8 mouse cellular contexts compared by ENCODE assay signal in genomic region chr5:139381586-139382513, GRCm38 (mm10). TPM values are rescaled to one million over a fixed set of nuclear protein-coding genes. Genes with fewer than 3 reads are reported as not detected.
DNase-seq lines count a peak whose midpoint lies in the region; ATAC-seq and TF ChIP-seq lines count a peak whose summit lies in the region.

No protein-coding gene starts in this region.

- WGBS in lung, embryonic 14.5 days, result 71% methylated on average over 18 of the region's 18 CpGs
- WGBS in embryonic facial prominence, embryonic 12.5 days, result 82% methylated on average over 18 of the region's 18 CpGs
- WGBS in forebrain, embryonic 13.5 days, result 81% methylated on average over 18 of the region's 18 CpGs

- peak overlapping the region; percentile 90 for H3K4me2 ChIP-seq in lung, embryonic 14.5 days
- peak overlapping the region; percentile 87; the same call in 1 of the 2 replicates for H3K4me2 ChIP-seq in embryonic facial prominence, embryonic 12.5 days (replicated peaks)
- no peak overlapping the region for H3K4me2 ChIP-seq in forebrain, embryonic 13.5 days

- H3K9me3 ChIP-seq in lung, embryonic 14.5 days (ENCODE audit: low read depth, low read length), result no peaks in the 10 kb centered on the region
- H3K9me3 ChIP-seq in embryonic facial prominence, embryonic 12.5 days, result no peaks in the 10 kb centered on the region
- H3K9me3 ChIP-seq in forebrain, embryonic 13.5 days (replicated peaks), result no peaks in the 10 kb centered on the region

- ATAC-seq in lung, embryonic 14.5 days (ENCODE audit: insufficient read depth), result no peak
- ATAC-seq in embryonic facial prominence, embryonic 12.5 days (ENCODE audit: insufficient number of reproducible peaks, insufficient read depth, low FRiP score, low TSS enrichment), result no peak
- ATAC-seq in megakaryocyte progenitor cell, adult 5-6 weeks (replicated peaks; ENCODE audit: poor library complexity), result peak; percentile 38
- no peak for ATAC-seq in forebrain, embryonic 13.5 days

- no peak for TF ChIP-seq CTCF in lung, embryonic 14.5 days (IDR thresholded peaks at IDR 0.05; ENCODE audit: low read depth)

- no peak for DNase-seq in lung, embryonic 14.5 days
- DNase-seq in lung, postnatal 4 days, result no peak
- peak; percentile 45 for DNase-seq in kidney, adult 18-20 months
- DNase-seq in thymus, postnatal 14 days, result peak; percentile 85
- DNase-seq in left cerebral cortex, adult 8-10 months (ENCODE audit: low spot score in 2 of 2), result no peak

- H3K9ac ChIP-seq in lung, embryonic 14.5 days, result peak overlapping the region; percentile 28
- H3K9ac ChIP-seq in embryonic facial prominence, embryonic 12.5 days, result no peak overlapping the region
- no peak overlapping the region for H3K9ac ChIP-seq in forebrain, embryonic 13.5 days

- peak overlapping the region; percentile 81; the same call in 1 of the 2 replicates for H3K27ac ChIP-seq in lung, embryonic 14.5 days (ENCODE audit: low read depth)
- H3K27ac ChIP-seq in embryonic facial prominence, embryonic 12.5 days, result no peak overlapping the region; the same call in 1 of the 2 replicates
- no peak overlapping the region for H3K27ac ChIP-seq in forebrain, embryonic 13.5 days

- no peaks in the 10 kb centered on the region for H3K36me3 ChIP-seq in lung, embryonic 14.5 days (ENCODE audit: insufficient read depth)
- H3K36me3 ChIP-seq in embryonic facial prominence, embryonic 12.5 days, result no peaks in the 10 kb centered on the region
- no peaks in the 10 kb centered on the region for H3K36me3 ChIP-seq in forebrain, embryonic 13.5 days (ENCODE audit: poor library complexity, severe bottlenecking)

- H3K4me1 ChIP-seq in lung, embryonic 14.5 days (ENCODE audit: insufficient read depth), result peaks cover 42% of the 10 kb centered on the region
- peaks cover 26% of the 10 kb centered on the region for H3K4me1 ChIP-seq in embryonic facial prominence, embryonic 12.5 days
- peaks cover 29% of the 10 kb centered on the region for H3K4me1 ChIP-seq in forebrain, embryonic 13.5 days

- H3K4me3 ChIP-seq in lung, embryonic 14.5 days (ENCODE audit: low read depth, low read length), result 0 out of 2 replicates have a peak overlapping the region, but pooled peaks have one; percentile 15
- no peak overlapping the region for H3K4me3 ChIP-seq in embryonic facial prominence, embryonic 12.5 days
- H3K4me3 ChIP-seq in forebrain, embryonic 13.5 days, result no peak overlapping the region

- no peaks in the 10 kb centered on the region for H3K27me3 ChIP-seq in lung, embryonic 14.5 days (ENCODE audit: insufficient read depth, low read length)
- H3K27me3 ChIP-seq in embryonic facial prominence, embryonic 12.5 days, result no peaks in the 10 kb centered on the region
- peaks cover 8% of the 10 kb centered on the region; the same call in 1 of the 2 replicates for H3K27me3 ChIP-seq in forebrain, embryonic 13.5 days

RNA-seq across cellular contexts. Expression of gene Gpr146, which starts 4.4 kb away (rescaled TPM):
- 3.5 and 4.3 TPM in 2 replicates for polyA plus RNA-seq in lung, embryonic 14.5 days (2014; fragmentation: Nextera tagmentation; extraction: Ambion mirVana)
- 1.7 and 1.9 TPM in 2 replicates for polyA plus RNA-seq in embryonic facial prominence, embryonic 12.5 days (2016; fragmentation: Nextera tagmentation; extraction: Ambion mirVana)
- 6.0 and 6.3 TPM in 2 replicates for total RNA-seq in megakaryocyte progenitor cell, adult 5-6 weeks (2015)
- 5.7 and 6.7 TPM in 2 replicates for total RNA-seq in megakaryocyte progenitor cell, adult 5-6 weeks (2017)
- 10 to 100 TPM; 15.9 to 17.1 (median 16.4) TPM for total RNA-seq in left cerebral cortex, adult 8-10 months (2022)
- polyA plus RNA-seq in forebrain, embryonic 13.5 days (2015; fragmentation: Nextera tagmentation; extraction: Ambion mirVana), result 0.93 and 0.97 TPM in 2 replicates

RNA-seq across cellular contexts. Expression of gene C130050O18Rik, which starts 23.2 kb away (rescaled TPM):
- polyA plus RNA-seq in lung, embryonic 14.5 days (2014; fragmentation: Nextera tagmentation; extraction: Ambion mirVana), result 1.1 TPM in 2 replicates
- 0.77 and 1.2 TPM in 2 replicates for polyA plus RNA-seq in embryonic facial prominence, embryonic 12.5 days (2016; fragmentation: Nextera tagmentation; extraction: Ambion mirVana)
- total RNA-seq in megakaryocyte progenitor cell, adult 5-6 weeks (2015), result 1.8 and 2.3 TPM in 2 replicates
- total RNA-seq in megakaryocyte progenitor cell, adult 5-6 weeks (2017), result 1.3 and 2.1 TPM in 2 replicates
- 1 to 10 TPM in 1 of 4 experiments, under 1 TPM in 3; 0.32 to 1.5 (median 0.70) TPM for total RNA-seq in left cerebral cortex, adult 8-10 months (2022)
- 0.11 and 0.18 TPM in 2 replicates for polyA plus RNA-seq in forebrain, embryonic 13.5 days (2015; fragmentation: Nextera tagmentation; extraction: Ambion mirVana)

RNA-seq across cellular contexts. Expression of gene Cyp2w1, which starts 29.4 kb away (rescaled TPM):
- not detected in 2 replicates for polyA plus RNA-seq in lung, embryonic 14.5 days (2014; fragmentation: Nextera tagmentation; extraction: Ambion mirVana)
- polyA plus RNA-seq in embryonic facial prominence, embryonic 12.5 days (2016; fragmentation: Nextera tagmentation; extraction: Ambion mirVana), result 2.6 and 4.1 TPM in 2 replicates
- not detected in 2 replicates for total RNA-seq in megakaryocyte progenitor cell, adult 5-6 weeks (2015)
- total RNA-seq in megakaryocyte progenitor cell, adult 5-6 weeks (2017), result not detected in 2 replicates
- total RNA-seq in left cerebral cortex, adult 8-10 months (2022), result not detected
- not detected in 2 replicates for polyA plus RNA-seq in forebrain, embryonic 13.5 days (2015; fragmentation: Nextera tagmentation; extraction: Ambion mirVana)

RNA-seq across cellular contexts. Expression of gene Cox19, which starts 30.6 kb away (rescaled TPM):
- 102 and 106 TPM in 2 replicates for polyA plus RNA-seq in lung, embryonic 14.5 days (2014; fragmentation: Nextera tagmentation; extraction: Ambion mirVana)
- 110 and 112 TPM in 2 replicates for polyA plus RNA-seq in embryonic facial prominence, embryonic 12.5 days (2016; fragmentation: Nextera tagmentation; extraction: Ambion mirVana)
- 30.3 and 32.1 TPM in 2 replicates for total RNA-seq in megakaryocyte progenitor cell, adult 5-6 weeks (2015)
- 27.1 and 29.3 TPM in 2 replicates for total RNA-seq in megakaryocyte progenitor cell, adult 5-6 weeks (2017)
- 10 to 100 TPM; 59.2 to 62.6 (median 61.3) TPM for total RNA-seq in left cerebral cortex, adult 8-10 months (2022)
- polyA plus RNA-seq in forebrain, embryonic 13.5 days (2015; fragmentation: Nextera tagmentation; extraction: Ambion mirVana), result 111 and 117 TPM in 2 replicates

RNA-seq across cellular contexts. Expression of gene Gper1, which starts 41.1 kb away (rescaled TPM):
- 5.5 and 5.9 TPM in 2 replicates for polyA plus RNA-seq in lung, embryonic 14.5 days (2014; fragmentation: Nextera tagmentation; extraction: Ambion mirVana)
- 1.6 and 1.8 TPM in 2 replicates for polyA plus RNA-seq in embryonic facial prominence, embryonic 12.5 days (2016; fragmentation: Nextera tagmentation; extraction: Ambion mirVana)
- total RNA-seq in megakaryocyte progenitor cell, adult 5-6 weeks (2015), result not detected in 2 replicates
- not detected in 2 replicates for total RNA-seq in megakaryocyte progenitor cell, adult 5-6 weeks (2017)
- 1 to 10 TPM; 2.5 to 3.7 (median 3.3) TPM for total RNA-seq in left cerebral cortex, adult 8-10 months (2022)
- 5.3 and 5.9 TPM in 2 replicates for polyA plus RNA-seq in forebrain, embryonic 13.5 days (2015; fragmentation: Nextera tagmentation; extraction: Ambion mirVana)

Comparison
In these comparisons a context has a peak if more than half of its experiments do, and no peak if none do; other contexts are left out.
1. DNase-seq: peak in kidney, adult 18-20 months (single experiment) and thymus, postnatal 14 days (single experiment); none in lung, embryonic 14.5 days (single experiment), lung, postnatal 4 days (0 of 2) and left cerebral cortex, adult 8-10 months (0 of 2).